Mouse (Mus musculus) forebrain, postnatal 0 days (tissue): ENCODE data around the gene Gm37240. TPM values are rescaled to one million over a fixed set of nuclear protein-coding genes. Genes with fewer than 3 reads are reported as not detected.
"Not testable (repeated sequence)": the region's sequence is repeated elsewhere in the genome, so short reads cannot be mapped to it uniquely, and the experiment has no call there.

Experiments used
- ATAC-seq: fragments of 200-750 bp; cut with Nextera tagmentation; 2 replicates; pipeline ENCODE4 v1.8.0; 2017; ENCODE audit warnings: mild to moderate bottlenecking, moderate library complexity
- DNase-seq: peaks from one replicate; pipeline ENCODE4 v3.0.0-alpha.2; 2015
- H3K27ac ChIP-seq: fragments of 300-500 bp; sonication (generic); 2 replicates; pipeline ENCODE4 v1.5.1; 2014; ENCODE audit warnings: low read depth, mild to moderate bottlenecking, antibody characterized with exemption, low read length, moderate library complexity, mixed read lengths
- H3K27me3 ChIP-seq: fragments of 300-500 bp; sonication (generic); 2 replicates; pipeline ENCODE4 v1.6.1; 2014; ENCODE audit warnings: mild to moderate bottlenecking, low read length, mixed read lengths; ENCODE audit not compliant: insufficient read depth
- H3K36me3 ChIP-seq: fragments of 300-500 bp; sonication (generic); 2 replicates; pipeline ENCODE4 v1.6.1; 2014; ENCODE audit warnings: mild to moderate bottlenecking, moderate library complexity; ENCODE audit not compliant: insufficient read depth
- H3K4me1 ChIP-seq: fragments of 300-500 bp; sonication (generic); 2 replicates; pipeline ENCODE4 v1.6.1; 2014; ENCODE audit warnings: antibody characterized with exemption; ENCODE audit not compliant: insufficient read depth
- H3K4me2 ChIP-seq: fragments of 300-500 bp; sonication (generic); 2 replicates; pipeline ENCODE4 v1.6.1; 2014; ENCODE audit warnings: low read depth, mild to moderate bottlenecking, moderate library complexity
- H3K4me3 ChIP-seq: fragments of 300-500 bp; sonication (generic); 2 replicates; pipeline ENCODE4 v1.5.1; 2014; ENCODE audit warnings: low read depth, low read length, mixed read lengths
- H3K9ac ChIP-seq: fragments of 300-500 bp; sonication (generic); 2 replicates; pipeline ENCODE4 v1.6.1; 2014; ENCODE audit warnings: mild to moderate bottlenecking
- H3K9me3 ChIP-seq: fragments of 300-500 bp; sonication (generic); 2 replicates; pipeline ENCODE4 v1.6.1; 2016; ENCODE audit warnings: low read length
- CTCF ChIP-seq: sonication (generic); IDR thresholded peaks from 2 replicates; pipeline ENCODE4 v1.5.1; 2016; ENCODE audit warnings: antibody characterized with exemption, control low read depth, low read depth
- WGBS: fragments of 180-500 bp; shearing (Covaris S2); extraction: QIAGEN DNeasy Blood & Tissue Kit; methylation state at CpG from one replicate; pipeline ENCODE4 v1.1.7; 2014; 5-methylcytosine and 5-hydroxymethylcytosine counted together
- polyA plus RNA-seq: library from polyadenylated mRNA; unstranded; fragments of >200 nt; fragmentation: Nextera tagmentation; extraction: Ambion mirVana; gene quantifications from 2 replicates; pipeline ENCODE4 v1.2.1, GENCODE M21; 2015
- total RNA-seq: library from RNA; depleted of rRNA; stranded (reverse); fragments of >200 nt; gene quantifications from 2 replicates; pipeline ENCODE4 v1.2.3, GENCODE M21; 2014

The Gm37240 gene
- total and polyA plus RNA-seq, 2 experiments from 2014 or later: 0.67 to 1.2 TPM

DNA sequence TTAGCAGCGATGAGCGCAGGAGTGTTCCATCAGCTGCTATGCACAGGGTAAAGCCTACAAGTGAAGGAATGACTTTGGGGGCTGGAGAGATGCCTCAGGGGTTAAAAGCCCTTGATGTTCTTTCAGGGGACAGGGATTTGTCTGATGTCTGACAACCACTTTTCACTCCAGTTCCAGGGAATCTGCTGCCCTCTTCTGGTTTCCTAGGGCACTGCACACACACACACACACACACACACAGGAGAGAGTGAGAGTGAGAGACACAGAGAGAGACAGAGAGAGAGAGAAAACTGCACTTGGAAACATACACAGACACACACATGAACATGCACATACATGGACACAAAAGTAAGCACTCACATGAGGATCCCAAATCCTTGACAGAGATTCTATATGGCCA is 1228.4 kb downstream of the Gm37240 start:
- WGBS: 98% methylated on average over 2 of the region's 2 CpGs
- no peak overlapping the region for H3K9ac ChIP-seq
- no peak for ATAC-seq
- peak; percentile 38 for TF ChIP-seq CTCF
- peaks cover 8% of the 10 kb centered on the region; the same call in 1 of the 2 replicates for H3K4me1 ChIP-seq
- no peak overlapping the region for H3K27ac ChIP-seq
- DNase-seq: no peak
- H3K9me3 ChIP-seq: no peaks in the 10 kb centered on the region
- no peak overlapping the region for H3K4me2 ChIP-seq
- H3K4me3 ChIP-seq: no peak overlapping the region
- no peaks in the 10 kb centered on the region for H3K27me3 ChIP-seq
- H3K36me3 ChIP-seq: no peaks in the 10 kb centered on the region

DNA sequence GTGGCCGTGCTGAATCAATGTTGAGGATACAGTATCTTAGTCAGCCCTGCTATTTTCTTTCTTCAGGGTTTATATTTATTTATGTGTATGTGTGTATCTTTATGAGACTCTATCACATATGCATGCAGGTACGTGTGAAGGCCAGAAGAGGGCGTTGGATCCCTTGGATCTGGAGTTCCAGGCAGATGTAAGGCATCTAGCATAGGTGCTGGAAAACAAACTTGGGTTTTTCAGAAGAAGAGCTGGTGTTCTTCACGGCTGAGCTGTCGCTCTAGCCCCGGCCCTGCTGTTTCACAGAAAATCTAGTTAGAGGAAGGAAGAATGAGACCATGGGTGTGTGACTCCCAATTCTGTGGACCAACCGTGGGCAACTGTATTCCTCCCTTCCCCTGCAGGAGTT is 1229.3 kb downstream of the Gm37240 start:
- 86% methylated on average over 7 of the region's 7 CpGs for WGBS
- H3K9ac ChIP-seq: no peak overlapping the region
- peaks cover 8% of the 10 kb centered on the region; the same call in 1 of the 2 replicates for H3K4me1 ChIP-seq
- H3K4me3 ChIP-seq: no peak overlapping the region
- no peak for DNase-seq
- H3K36me3 ChIP-seq: no peaks in the 10 kb centered on the region
- no peaks in the 10 kb centered on the region for H3K9me3 ChIP-seq
- H3K4me2 ChIP-seq: no peak overlapping the region
- H3K27me3 ChIP-seq: no peaks in the 10 kb centered on the region
- ATAC-seq: no peak
- no peak for TF ChIP-seq CTCF
- H3K27ac ChIP-seq: no peak overlapping the region

DNA sequence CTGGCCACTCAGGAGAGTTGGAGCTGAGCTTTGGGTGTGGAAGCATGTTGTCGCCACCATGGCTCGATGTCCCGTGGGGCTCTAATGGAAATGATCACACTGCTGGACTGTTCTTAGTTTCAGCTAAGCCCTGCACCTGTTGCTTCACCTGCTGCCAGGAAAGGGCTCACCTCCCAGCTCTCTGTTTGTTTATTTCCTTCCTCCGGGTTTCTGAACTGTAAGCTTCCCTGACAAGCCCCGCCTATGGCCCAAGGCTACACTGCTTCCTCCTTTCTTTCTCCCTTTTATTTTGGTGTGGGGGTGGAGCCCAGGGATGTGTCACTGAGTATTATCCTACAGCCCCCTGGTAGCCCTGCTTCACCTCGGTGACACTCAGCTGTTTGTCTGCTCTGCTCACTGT is 1230.1 kb downstream of the Gm37240 start:
- Histone ChIP-seq H3K4me1 (peaks cover 8% of the 10 kb centered on the region; the same call in 1 of the 2 replicates), H3K27me3 (no peaks in the 10 kb centered on the region), H3K4me2 (no peak overlapping the region), H3K9ac (no peak overlapping the region), H3K9me3 (no peaks in the 10 kb centered on the region), H3K4me3 (no peak overlapping the region), H3K27ac (no peak overlapping the region), H3K36me3 (no peaks in the 10 kb centered on the region)
- no peak for TF ChIP-seq CTCF
- WGBS: 75% methylated on average over 6 of the region's 6 CpGs
- ATAC-seq (no peak), DNase-seq (no peak)

DNA sequence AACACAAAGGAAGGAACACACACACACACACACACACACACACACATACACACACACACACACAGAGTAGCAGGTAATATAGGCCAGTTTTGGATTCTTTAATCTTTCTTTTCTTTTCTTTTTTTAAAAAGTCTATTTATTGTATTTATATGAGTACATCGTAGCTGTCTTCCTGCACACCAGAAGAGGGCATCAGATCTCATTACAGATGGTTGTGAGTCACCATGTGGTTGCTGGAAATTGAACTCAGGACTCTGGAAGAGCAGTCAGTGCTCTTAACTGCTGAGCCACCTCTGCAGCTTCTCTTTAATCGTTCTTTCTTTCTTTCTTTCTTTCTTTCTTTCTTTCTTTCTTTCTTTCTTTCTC is 1231.5 kb downstream of the Gm37240 start:
- not testable (repeated sequence) for H3K9ac ChIP-seq, H3K27ac ChIP-seq, H3K9me3 ChIP-seq, H3K27me3 ChIP-seq, ATAC-seq, H3K36me3 ChIP-seq, DNase-seq, H3K4me1 ChIP-seq, H3K4me3 ChIP-seq
- H3K4me2 ChIP-seq: peak overlapping the region; percentile 34; the same call in 1 of the 2 replicates
- 49% methylated on average over 2 of the region's 2 CpGs for WGBS

DNA sequence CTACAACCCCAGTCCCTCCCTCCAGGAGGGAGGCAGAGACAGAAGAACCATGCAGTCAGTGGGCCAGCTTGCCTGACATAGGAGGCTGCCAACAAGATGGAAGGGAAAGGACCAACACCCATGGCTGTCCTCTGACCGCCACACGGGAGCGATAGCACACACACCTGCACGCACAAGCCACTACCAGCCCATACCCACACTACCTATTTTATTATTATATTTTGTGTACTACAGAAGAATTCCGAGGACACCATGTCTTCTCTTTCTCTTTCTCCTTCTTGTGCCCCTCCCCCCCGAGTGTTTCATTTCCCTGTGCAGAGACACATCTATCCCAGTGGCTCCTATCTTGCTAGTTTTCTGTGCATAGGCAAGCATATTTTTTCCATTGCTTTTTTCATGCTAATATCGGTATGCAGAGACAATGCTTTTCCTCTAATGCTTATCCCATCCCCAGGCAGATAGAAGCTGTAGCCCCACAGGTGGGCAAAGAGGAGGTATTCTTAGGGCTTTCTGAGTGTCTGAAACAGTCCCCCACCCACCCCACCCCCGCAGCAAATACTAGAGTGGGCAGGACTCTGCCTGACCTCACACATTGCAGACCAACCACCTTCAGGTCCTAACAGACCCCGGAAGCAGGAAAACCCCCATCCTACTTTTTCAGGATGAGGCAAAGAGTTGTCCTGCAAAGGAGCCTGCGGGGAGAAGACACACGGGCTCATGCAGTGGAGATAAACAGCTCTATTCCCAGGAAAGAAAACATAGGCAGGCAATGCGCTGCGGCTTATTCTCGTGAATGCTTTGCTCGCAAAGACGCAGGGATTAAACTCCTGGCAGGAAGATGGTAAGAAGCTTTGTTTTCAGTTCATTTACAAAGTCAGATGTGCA is 1232.2 kb downstream of the Gm37240 start:
- no peaks in the 10 kb centered on the region for H3K27me3 ChIP-seq
- WGBS: 13% methylated on average over 16 of the region's 16 CpGs
- H3K9me3 ChIP-seq: no peaks in the 10 kb centered on the region
- peak; percentile 38 for DNase-seq
- no peaks in the 10 kb centered on the region for H3K36me3 ChIP-seq
- peak; percentile 50 for ATAC-seq
- TF ChIP-seq CTCF: no peak
- peak overlapping the region; percentile 34 for H3K4me2 ChIP-seq
- no peak overlapping the region for H3K27ac ChIP-seq
- 0 out of 2 replicates have a peak overlapping the region, but pooled peaks have one; percentile 4 for H3K4me3 ChIP-seq
- H3K4me1 ChIP-seq: peaks cover 8% of the 10 kb centered on the region; the same call in 1 of the 2 replicates
- H3K9ac ChIP-seq: peak overlapping the region; percentile 14; the same call in 1 of the 2 replicates

DNA sequence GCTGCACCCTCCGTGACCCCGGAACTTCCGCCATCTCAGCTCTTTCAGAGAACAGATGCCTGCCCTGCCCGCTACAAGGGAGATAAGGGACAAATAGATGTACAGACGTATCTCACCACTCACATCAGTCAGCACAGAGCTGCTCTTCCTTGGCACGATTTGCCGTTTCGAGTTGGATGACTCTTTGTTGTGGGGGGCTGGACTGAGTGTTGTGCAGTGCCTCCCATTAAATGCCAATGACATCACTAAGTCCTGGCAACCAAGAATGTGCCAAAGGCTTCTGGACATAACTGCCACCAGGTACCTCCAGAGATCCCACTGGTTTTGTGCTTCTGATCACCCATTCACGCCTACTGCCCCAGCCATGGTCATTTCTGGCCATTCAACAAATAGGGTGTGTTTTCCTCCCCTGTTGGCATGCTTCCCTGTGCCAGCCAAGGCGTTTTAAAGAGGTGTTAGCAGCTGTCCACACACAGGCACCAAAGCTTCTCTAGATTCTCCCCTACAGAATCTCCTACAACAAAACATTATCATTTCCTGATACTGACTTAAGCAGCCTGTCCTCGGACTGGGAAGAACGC is 1233.0 kb downstream of the Gm37240 start:
- no peak for TF ChIP-seq CTCF
- H3K4me2 ChIP-seq: peak overlapping the region; percentile 39
- no peaks in the 10 kb centered on the region for H3K36me3 ChIP-seq
- DNase-seq (peak; percentile 11), ATAC-seq (0 out of 2 replicates have a peak, but pooled peaks have one; percentile 2)
- H3K9me3 ChIP-seq: no peaks in the 10 kb centered on the region
- H3K9ac ChIP-seq: no peak overlapping the region; the same call in none of the 2 replicates
- no peaks in the 10 kb centered on the region for H3K27me3 ChIP-seq
- H3K4me1 ChIP-seq: peaks cover 8% of the 10 kb centered on the region; the same call in 1 of the 2 replicates
- H3K4me3 ChIP-seq: 0 out of 2 replicates have a peak overlapping the region, but pooled peaks have one; percentile 9
- H3K27ac ChIP-seq: no peak overlapping the region
- WGBS: 25% methylated on average over 12 of the region's 12 CpGs
